Mouse (Mus musculus): ENCODE measurements around the gene Picalm. TPM values are rescaled to one million over a fixed set of nuclear protein-coding genes. Genes with fewer than 3 reads are reported as not detected.

The Picalm gene
- total RNA-seq (2014; fragmentation: Nextera tagmentation) (367 and 377 TPM in 2 replicates), total RNA-seq (2017) (155 and 166 TPM in 2 replicates), polyA plus RNA-seq (2012) (62.8 and 67.8 TPM in 2 replicates)

DNA sequence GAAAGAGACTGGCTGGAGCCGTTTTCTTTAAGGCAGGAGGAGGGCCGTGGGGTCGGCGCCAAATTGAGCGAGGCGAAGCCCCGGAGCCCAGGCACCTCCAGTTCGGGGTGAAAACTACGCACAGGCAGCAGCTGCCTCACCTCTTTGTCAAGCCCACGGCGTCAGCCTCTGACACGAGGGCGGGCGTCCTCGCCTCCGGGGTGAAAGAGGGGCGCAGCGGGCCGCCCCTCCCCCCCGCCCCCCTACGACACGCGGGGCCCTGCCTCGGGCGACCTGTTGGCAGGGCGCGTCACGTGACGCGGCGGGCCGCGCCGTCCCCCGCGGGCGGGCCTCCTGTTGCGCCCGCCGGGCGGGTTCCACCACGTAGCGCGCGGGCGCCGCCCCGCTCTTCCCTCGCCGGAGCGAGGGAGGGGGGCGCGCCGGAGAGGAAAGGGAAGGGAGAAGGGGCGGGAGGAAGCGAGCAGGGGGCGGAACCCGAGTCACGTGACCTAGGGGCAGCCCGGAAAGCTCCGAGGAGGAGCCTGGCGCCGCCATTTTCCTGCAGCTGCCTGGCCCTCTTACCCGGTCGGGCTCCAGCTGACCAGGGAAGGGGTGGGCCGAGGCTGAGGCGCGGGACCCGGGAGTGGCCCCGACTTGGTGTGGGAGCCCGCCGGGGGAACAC lies at the start of gene Picalm:
Gene Picalm, plus strand, starts transcription at position 482 of the 661 bp plus-strand sequence.
- DNase-seq (ENCODE audit: low spot score) (peak; percentile 89), ATAC-seq (ENCODE audit: extremely low read depth, insufficient number of reproducible peaks, low FRiP score, poor library complexity, severe bottlenecking) (peak; percentile 72)
- Histone ChIP-seq H3K27me3 (ENCODE audit: insufficient read depth, low read length) (no peaks in the 10 kb centered on the region), H3K4me1 (ENCODE audit: insufficient read depth, low read depth, low read length) (peaks cover 10% of the 10 kb centered on the region; the same call in 1 of the 2 replicates), H3K36me3 (replicated peaks) (no peaks in the 10 kb centered on the region), H3K9me3 (replicated peaks) (no peaks in the 10 kb centered on the region), H3K4me3 (ENCODE audit: low read depth, low read length) (peak within 1 kb of the TSS; percentile 94)
- TF ChIP-seq CTCF (IDR thresholded peaks at IDR 0.05; ENCODE audit: low read depth, low read length): no peak
- TF ChIP-seq GATA2 (IDR thresholded peaks at IDR 0.05; ENCODE audit: borderline replicate concordance, low read depth, low read length): no peak
- no peak for TF ChIP-seq POLR2AphosphoS5 (IDR thresholded peaks at IDR 0.05; ENCODE audit: insufficient replicate concordance, low read depth, low read length)
- no peak for TF ChIP-seq GATA1 (IDR thresholded peaks at IDR 0.05; ENCODE audit: borderline replicate concordance, low read length)
- no peak for TF ChIP-seq TAL1 (conservative IDR thresholded peaks at IDR 0.05; ENCODE audit: low read depth, low read length)

DNA sequence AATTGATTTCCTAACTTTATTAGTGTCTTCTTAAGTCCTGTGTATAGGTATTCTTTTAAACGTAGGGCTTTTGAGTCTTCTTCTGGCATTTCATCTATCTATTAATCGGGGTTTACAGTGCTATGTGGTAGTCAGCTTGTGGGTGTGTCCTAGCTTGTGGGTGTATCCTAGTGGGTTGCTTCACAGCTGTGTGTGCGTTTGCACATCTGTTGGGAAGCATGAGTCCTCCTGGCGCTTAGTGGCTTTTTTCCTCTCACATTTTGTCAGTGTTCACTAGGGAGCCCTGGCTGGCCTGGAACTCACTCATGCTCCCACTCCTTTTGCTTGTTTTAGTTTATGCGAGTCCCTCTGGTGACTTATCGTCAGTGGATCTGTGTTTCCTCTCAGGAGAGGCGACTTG lies 46.2 kb upstream of the Picalm start:
- Histone ChIP-seq H3K27me3 (ENCODE audit: insufficient read depth, low read length) (peaks cover 10% of the 10 kb centered on the region), H3K4me3 (ENCODE audit: low read depth, low read length) (no peak overlapping the region), H3K4me1 (ENCODE audit: insufficient read depth, low read depth, low read length) (no peaks in the 10 kb centered on the region), H3K36me3 (replicated peaks) (no peaks in the 10 kb centered on the region), H3K9me3 (replicated peaks) (no peaks in the 10 kb centered on the region)
- no peak for TF ChIP-seq TAL1 (conservative IDR thresholded peaks at IDR 0.05; ENCODE audit: low read depth, low read length)
- no peak for TF ChIP-seq CTCF (IDR thresholded peaks at IDR 0.05; ENCODE audit: low read depth, low read length)
- TF ChIP-seq POLR2AphosphoS5 (IDR thresholded peaks at IDR 0.05; ENCODE audit: insufficient replicate concordance, low read depth, low read length): no peak
- no peak for TF ChIP-seq GATA2 (IDR thresholded peaks at IDR 0.05; ENCODE audit: borderline replicate concordance, low read depth, low read length)
- TF ChIP-seq GATA1 (IDR thresholded peaks at IDR 0.05; ENCODE audit: borderline replicate concordance, low read length): no peak
- ATAC-seq (ENCODE audit: extremely low read depth, insufficient number of reproducible peaks, low FRiP score, poor library complexity, severe bottlenecking) (no peak), DNase-seq (ENCODE audit: low spot score) (no peak)

DNA sequence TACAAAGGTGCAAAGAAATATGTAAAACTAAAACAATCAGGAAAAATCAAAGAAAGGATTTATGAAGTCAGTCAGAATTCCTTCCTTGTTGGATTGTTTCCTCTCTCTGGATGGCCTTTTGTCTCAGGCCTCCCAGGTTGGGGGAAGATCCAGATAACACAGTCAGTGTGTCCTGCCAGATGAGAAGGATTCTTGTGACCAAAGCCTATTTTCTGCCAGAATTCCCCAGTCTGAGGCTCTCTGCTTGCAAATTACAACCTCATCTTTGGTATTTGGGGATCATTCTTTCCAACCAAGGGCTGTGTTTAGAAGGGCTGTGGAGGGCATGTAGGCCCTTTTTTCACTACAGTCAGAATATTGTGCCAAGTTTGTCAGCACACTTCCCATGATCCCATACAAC lies 45.5 kb upstream of the Picalm start:
- H3K4me1 ChIP-seq (ENCODE audit: insufficient read depth, low read depth, low read length): no peaks in the 10 kb centered on the region
- DNase-seq (ENCODE audit: low spot score): no peak
- ATAC-seq (ENCODE audit: extremely low read depth, insufficient number of reproducible peaks, low FRiP score, poor library complexity, severe bottlenecking): no peak
- no peaks in the 10 kb centered on the region for H3K36me3 ChIP-seq (replicated peaks)
- no peaks in the 10 kb centered on the region for H3K9me3 ChIP-seq (replicated peaks)
- peaks cover 10% of the 10 kb centered on the region for H3K27me3 ChIP-seq (ENCODE audit: insufficient read depth, low read length)
- no peak overlapping the region for H3K4me3 ChIP-seq (ENCODE audit: low read depth, low read length)
- TF ChIP-seq TAL1 (conservative IDR thresholded peaks at IDR 0.05; ENCODE audit: low read depth, low read length) (no peak), GATA1 (IDR thresholded peaks at IDR 0.05; ENCODE audit: borderline replicate concordance, low read length) (no peak)

DNA sequence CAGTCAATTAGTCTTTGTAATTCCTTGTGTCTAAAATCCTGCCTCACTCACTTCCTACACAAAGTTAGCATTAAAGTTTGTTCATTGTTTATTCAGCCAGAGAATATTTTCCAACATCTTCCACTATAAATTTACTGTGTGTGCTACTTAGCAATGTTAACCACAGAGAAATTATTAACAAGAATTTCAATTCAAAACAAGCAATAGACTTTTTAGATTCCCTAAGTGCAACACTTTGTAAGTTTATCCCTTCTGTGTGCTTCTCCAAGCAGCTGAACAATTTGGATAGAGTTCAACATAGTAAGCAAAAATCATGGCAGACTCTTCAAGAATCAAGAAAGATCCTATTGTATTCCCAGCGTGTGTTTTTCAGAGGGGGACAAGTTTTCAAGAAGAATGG lies 44.3 kb upstream of the Picalm start:
- Histone ChIP-seq H3K36me3 (replicated peaks) (no peaks in the 10 kb centered on the region), H3K27me3 (ENCODE audit: insufficient read depth, low read length) (peaks cover 11% of the 10 kb centered on the region), H3K4me3 (ENCODE audit: low read depth, low read length) (no peak overlapping the region), H3K4me1 (ENCODE audit: insufficient read depth, low read depth, low read length) (no peaks in the 10 kb centered on the region), H3K9me3 (replicated peaks) (no peaks in the 10 kb centered on the region)
- no peak for DNase-seq (ENCODE audit: low spot score)
- no peak for TF ChIP-seq GATA1 (IDR thresholded peaks at IDR 0.05; ENCODE audit: borderline replicate concordance, low read length)
- TF ChIP-seq TAL1 (conservative IDR thresholded peaks at IDR 0.05; ENCODE audit: low read depth, low read length): no peak
- no peak for TF ChIP-seq CTCF (IDR thresholded peaks at IDR 0.05; ENCODE audit: low read depth, low read length)
- no peak for TF ChIP-seq POLR2AphosphoS5 (IDR thresholded peaks at IDR 0.05; ENCODE audit: insufficient replicate concordance, low read depth, low read length)
- TF ChIP-seq GATA2 (IDR thresholded peaks at IDR 0.05; ENCODE audit: borderline replicate concordance, low read depth, low read length): no peak
- ATAC-seq (ENCODE audit: extremely low read depth, insufficient number of reproducible peaks, low FRiP score, poor library complexity, severe bottlenecking): no peak

DNA sequence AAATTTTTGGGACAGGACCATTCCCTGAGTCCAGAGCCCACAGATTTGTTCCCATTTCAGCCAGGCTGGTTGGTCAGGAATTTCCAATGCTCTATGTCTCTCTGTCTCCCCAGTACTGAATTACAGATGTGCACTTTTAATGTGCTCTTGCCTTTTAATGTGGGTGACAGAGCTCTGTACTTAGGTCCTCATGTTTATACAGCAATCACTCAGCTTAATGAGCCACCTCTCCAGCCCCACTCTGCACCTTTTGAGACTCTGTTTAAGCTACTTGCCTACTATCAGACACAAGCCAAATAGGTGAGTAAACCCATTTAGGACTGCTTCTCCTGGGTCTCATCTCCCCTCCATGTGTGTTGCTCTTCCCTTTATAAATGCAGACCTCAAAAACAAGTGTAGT lies 43.2 kb upstream of the Picalm start:
- TF ChIP-seq GATA2 (IDR thresholded peaks at IDR 0.05; ENCODE audit: borderline replicate concordance, low read depth, low read length) (no peak), CTCF (IDR thresholded peaks at IDR 0.05; ENCODE audit: low read depth, low read length) (no peak), POLR2AphosphoS5 (IDR thresholded peaks at IDR 0.05; ENCODE audit: insufficient replicate concordance, low read depth, low read length) (no peak), TAL1 (conservative IDR thresholded peaks at IDR 0.05; ENCODE audit: low read depth, low read length) (no peak), GATA1 (IDR thresholded peaks at IDR 0.05; ENCODE audit: borderline replicate concordance, low read length) (no peak)
- no peaks in the 10 kb centered on the region for H3K4me1 ChIP-seq (ENCODE audit: insufficient read depth, low read depth, low read length)
- peaks cover 4% of the 10 kb centered on the region; the same call in 1 of the 2 replicates for H3K27me3 ChIP-seq (ENCODE audit: insufficient read depth, low read length)
- no peaks in the 10 kb centered on the region for H3K36me3 ChIP-seq (replicated peaks)
- no peak for DNase-seq (ENCODE audit: low spot score)
- ATAC-seq (ENCODE audit: extremely low read depth, insufficient number of reproducible peaks, low FRiP score, poor library complexity, severe bottlenecking): no peak
- H3K4me3 ChIP-seq (ENCODE audit: low read depth, low read length): no peak overlapping the region
- no peaks in the 10 kb centered on the region for H3K9me3 ChIP-seq (replicated peaks)

DNA sequence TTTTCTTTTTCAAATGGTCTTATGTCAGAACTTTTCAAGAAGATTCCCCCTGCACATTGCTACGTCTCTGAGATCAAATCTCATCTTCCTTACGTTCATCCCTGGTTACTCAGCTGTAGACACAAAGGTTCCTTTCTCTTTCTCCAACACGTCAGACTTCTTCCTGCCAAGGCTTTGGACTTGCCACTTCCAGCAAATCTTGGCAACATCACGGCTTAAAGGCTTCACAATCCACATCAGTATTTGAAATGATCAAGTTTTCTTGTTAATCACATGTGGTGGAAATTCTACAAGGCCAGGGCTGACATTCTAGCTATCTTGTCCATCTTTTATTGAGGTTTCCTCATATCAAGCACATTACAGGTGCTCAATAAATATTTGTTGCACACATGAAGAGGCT lies 39.0 kb upstream of the Picalm start:
- H3K4me1 ChIP-seq (ENCODE audit: insufficient read depth, low read depth, low read length): no peaks in the 10 kb centered on the region
- no peaks in the 10 kb centered on the region for H3K9me3 ChIP-seq (replicated peaks)
- no peak for DNase-seq (ENCODE audit: low spot score)
- H3K4me3 ChIP-seq (ENCODE audit: low read depth, low read length): no peak overlapping the region
- H3K36me3 ChIP-seq (replicated peaks): no peaks in the 10 kb centered on the region
- ATAC-seq (ENCODE audit: extremely low read depth, insufficient number of reproducible peaks, low FRiP score, poor library complexity, severe bottlenecking): no peak
- H3K27me3 ChIP-seq (ENCODE audit: insufficient read depth, low read length): peaks cover 6% of the 10 kb centered on the region; the same call in 1 of the 2 replicates
- TF ChIP-seq POLR2AphosphoS5 (IDR thresholded peaks at IDR 0.05; ENCODE audit: insufficient replicate concordance, low read depth, low read length): no peak
- no peak for TF ChIP-seq GATA2 (IDR thresholded peaks at IDR 0.05; ENCODE audit: borderline replicate concordance, low read depth, low read length)
- TF ChIP-seq GATA1 (IDR thresholded peaks at IDR 0.05; ENCODE audit: borderline replicate concordance, low read length): no peak
- TF ChIP-seq CTCF (IDR thresholded peaks at IDR 0.05; ENCODE audit: low read depth, low read length): no peak
- no peak for TF ChIP-seq TAL1 (conservative IDR thresholded peaks at IDR 0.05; ENCODE audit: low read depth, low read length)

Data from G1E (cell line).